Mouse (Mus musculus) MEL (cell line): ENCODE measurements around the gene Chat. TPM values are rescaled to one million over a fixed set of nuclear protein-coding genes. Genes with fewer than 3 reads are reported as not detected.

Experiments
- DNase-seq: peaks from one replicate; pipeline ENCODE4 v3.0.0; 2011; ENCODE audit warnings: low read depth, low spot score
- H3K27ac ChIP-seq: 2 replicates; pipeline ENCODE4 v1.5.1; 2012; ENCODE audit warnings: low read depth, mild to moderate bottlenecking, control low read depth, low read length, moderate library complexity; ENCODE audit not compliant: control insufficient read depth
- H3K27me3 ChIP-seq, 2 experiments: fragments of 150-350 bp in 1 of 2; sonication (generic) in 1 of 2; 2 replicates each; pipeline ENCODE4 v1.6.1; 2012; ENCODE audit warnings: low read length in 2 of 2, mild to moderate bottlenecking in 2 of 2, improper control_type of control experiment in 1 of 2, moderate library complexity in 1 of 2; ENCODE audit not compliant: insufficient read depth in 2 of 2, control insufficient read depth in 1 of 2
- H3K36me3 ChIP-seq, 2 experiments: 2 replicates each; pipeline ENCODE4 v1.6.1; 2012 to 2014; ENCODE audit warnings: low read length in 2 of 2, improper control_type of control experiment in 1 of 2, inconsistent platforms in 1 of 2, mild to moderate bottlenecking in 1 of 2; ENCODE audit not compliant: insufficient read depth in 2 of 2, control insufficient read depth in 1 of 2
- H3K4me1 ChIP-seq, 2 experiments: fragments of 150-350 bp in 1 of 2; sonication (generic) in 1 of 2; 2 replicates each; pipeline ENCODE4 v1.6.1; 2012; ENCODE audit warnings: low read length in 2 of 2, improper control_type of control experiment in 1 of 2, mild to moderate bottlenecking in 1 of 2; ENCODE audit not compliant: insufficient read depth in 2 of 2, control insufficient read depth in 1 of 2
- H3K4me3 ChIP-seq, 2 experiments: fragments of 150-350 bp in 1 of 2; sonication (generic) in 1 of 2; 2 replicates each; pipeline ENCODE4 v1.5.1; 2012; ENCODE audit warnings: low read depth in 2 of 2, low read length in 2 of 2, mild to moderate bottlenecking in 2 of 2, moderate library complexity in 2 of 2, control low read depth in 1 of 2, improper control_type of control experiment in 1 of 2; ENCODE audit not compliant: control insufficient read depth in 1 of 2, insufficient read depth in 1 of 2
- H3K79me2 ChIP-seq: 2 replicates; pipeline ENCODE4 v1.6.1; 2012; ENCODE audit warnings: mild to moderate bottlenecking, low read length, moderate library complexity; ENCODE audit not compliant: control insufficient read depth, poor library complexity, insufficient read depth
- H3K9ac ChIP-seq: 2 replicates; pipeline ENCODE4 v1.6.1; 2012; ENCODE audit warnings: low read depth, mild to moderate bottlenecking, control low read depth, low read length, moderate library complexity; ENCODE audit not compliant: control insufficient read depth, poor library complexity, severe bottlenecking
- H3K9me3 ChIP-seq: fragments of 150-350 bp; sonication (generic); replicated peaks from 2 replicates; pipeline ENCODE4 v1.6.1; 2012; ENCODE audit warnings: mild to moderate bottlenecking, low read length, improper control_type of control experiment, moderate library complexity; ENCODE audit not compliant: insufficient read depth
- CHD1 ChIP-seq: IDR thresholded peaks from 2 replicates; pipeline ENCODE4 v1.6.1; 2012; ENCODE audit warnings: low read depth, mild to moderate bottlenecking, inconsistent platforms, low read length, improper control_type of control experiment
- CHD2 ChIP-seq: IDR thresholded peaks from 2 replicates; pipeline ENCODE4 v1.6.1; 2011; ENCODE audit warnings: low read length, improper control_type of control experiment
- ELF1 ChIP-seq: IDR thresholded peaks from 2 replicates; pipeline ENCODE4 v1.6.1; 2014; ENCODE audit warnings: low read depth, mild to moderate bottlenecking, inconsistent platforms, low read length, improper control_type of control experiment, moderate library complexity
- EP300 ChIP-seq, 2 experiments: IDR thresholded peaks; 2 replicates each; pipeline ENCODE4 v1.6.1; 2011; ENCODE audit warnings: improper control_type of control experiment in 2 of 2, low read length in 2 of 2, low read depth in 1 of 2, mild to moderate bottlenecking in 1 of 2
- GABPA ChIP-seq: IDR thresholded peaks from 2 replicates; pipeline ENCODE4 v1.6.1; 2012; ENCODE audit warnings: low read depth, mild to moderate bottlenecking, inconsistent platforms, low read length, improper control_type of control experiment, moderate library complexity
- GATA1 ChIP-seq: IDR thresholded peaks from 2 replicates; pipeline ENCODE4 v1.6.1; 2011; ENCODE audit warnings: low read depth, low read length, improper control_type of control experiment
- HCFC1 ChIP-seq: IDR thresholded peaks from 2 replicates; pipeline ENCODE4 v1.6.1; 2012; ENCODE audit warnings: low read depth, mild to moderate bottlenecking, inconsistent platforms, low read length, improper control_type of control experiment, moderate library complexity
- MYB ChIP-seq: IDR thresholded peaks from 2 replicates; pipeline ENCODE4 v1.6.1; 2011; ENCODE audit warnings: mild to moderate bottlenecking, low read depth, low read length, improper control_type of control experiment
- MYC ChIP-seq: IDR thresholded peaks from 2 replicates; pipeline ENCODE4 v1.6.1; 2011; ENCODE audit warnings: low read depth, mild to moderate bottlenecking, low read length, improper control_type of control experiment, moderate library complexity
- NELFE ChIP-seq: IDR thresholded peaks from 2 replicates; pipeline ENCODE4 v1.6.1; 2011; ENCODE audit warnings: low read depth, low read length, improper control_type of control experiment
- NRF1 ChIP-seq: IDR thresholded peaks from 2 replicates; pipeline ENCODE4 v1.6.1; 2014; ENCODE audit warnings: low read depth, mild to moderate bottlenecking, inconsistent platforms, low read length, improper control_type of control experiment, moderate library complexity; ENCODE audit not compliant: poor library complexity, insufficient read depth, severe bottlenecking
- RAD21 ChIP-seq: IDR thresholded peaks from 2 replicates; pipeline ENCODE4 v1.6.1; 2011; ENCODE audit warnings: mild to moderate bottlenecking, low read depth, low read length, improper control_type of control experiment
- RCOR1 ChIP-seq: IDR thresholded peaks from 2 replicates; pipeline ENCODE4 v1.6.1; 2012; ENCODE audit warnings: low read depth, mild to moderate bottlenecking, inconsistent platforms, low read length, improper control_type of control experiment
- SIN3A ChIP-seq: IDR thresholded peaks from 2 replicates; pipeline ENCODE4 v1.6.1; 2012; ENCODE audit warnings: low read length, improper control_type of control experiment, inconsistent platforms
- SMC3 ChIP-seq: IDR thresholded peaks from 2 replicates; pipeline ENCODE4 v1.6.1; 2011; ENCODE audit warnings: low read depth, low read length, improper control_type of control experiment
- TAL1 ChIP-seq: IDR thresholded peaks from 2 replicates; pipeline ENCODE4 v1.6.1; 2012; ENCODE audit warnings: mild to moderate bottlenecking, inconsistent platforms, low read length, moderate library complexity, mixed read lengths
- TBP ChIP-seq: IDR thresholded peaks from 2 replicates; pipeline ENCODE4 v1.8.0; 2011; ENCODE audit warnings: low read depth, low read length, improper control_type of control experiment
- ZC3H11A ChIP-seq: IDR thresholded peaks from 2 replicates; pipeline ENCODE4 v1.6.1; 2012; ENCODE audit warnings: low read depth, mild to moderate bottlenecking, inconsistent platforms, low read length, improper control_type of control experiment
- ZMIZ1 ChIP-seq: IDR thresholded peaks from 2 replicates; pipeline ENCODE4 v1.6.1; 2012; ENCODE audit warnings: low read depth, mild to moderate bottlenecking, inconsistent platforms, low read length, improper control_type of control experiment, moderate library complexity
- polyA plus RNA-seq, 2 experiments: library from polyadenylated mRNA; stranded (reverse) in 1 of 2; unstranded in 1 of 2; fragments of >175 nt in 1 of 2; fragments of >200 nt in 1 of 2; gene quantifications; 2 replicates each; pipeline versions ENCODE4 v1.2.1 to v1.2.4; 2012; ENCODE audit warnings: low replicate concordance in 2 of 2, low read depth in 1 of 2; ENCODE audit not compliant: insufficient read length in 2 of 2, insufficient read depth in 1 of 2, missing spikeins in 1 of 2
- total RNA-seq: library from RNA; depleted of rRNA; stranded (reverse); fragments of 300-350 nt; gene quantifications from 2 replicates; pipeline ENCODE4 v1.2.3, GENCODE M21; 2012

Chat gene
- total and polyA plus RNA-seq, 3 experiments, result not detected

GRCm38 (mm10) chr14:32503897-32504296 lies 38.1 kb upstream of the Chat start:
- H3K27me3 ChIP-seq, result no peaks in the 10 kb centered on the region
- no peak for DNase-seq
- H3K36me3 ChIP-seq, result peaks cover 0 to 15% of the 10 kb centered on the region in 2 experiments; a peak in 2 of 4 replicates

GRCm38 (mm10) chr14:32502764-32503688 lies 37.2 kb upstream of the Chat start:
- Histone ChIP-seq H3K27ac (no peak overlapping the region), H3K27me3 (no peaks in the 10 kb centered on the region), H3K9me3 (no peaks in the 10 kb centered on the region), H3K36me3 (peaks cover 0 to 15% of the 10 kb centered on the region in 2 experiments; a peak in 2 of 4 replicates), H3K4me1 (peaks cover 9 to 28% of the 10 kb centered on the region in 2 experiments; a peak in 3 of 4 replicates), H3K79me2 (no peaks in the 10 kb centered on the region), H3K9ac (no peak overlapping the region), H3K4me3 (no peak overlapping the region)
- TF ChIP-seq NELFE (no peak), ZMIZ1 (no peak), NRF1 (no peak), CHD1 (no peak), TBP (no peak), CHD2 (no peak), SIN3A (no peak), ELF1 (no peak), RAD21 (no peak), SMC3 (no peak), ZC3H11A (no peak), GABPA (no peak), RCOR1 (no peak), MYC (no peak), HCFC1 (no peak), TAL1 (no peak), GATA1 (no peak), MYB (no peak)
- no peak for DNase-seq

More at GRCm38 (mm10) chr14:32503897-32504296, 38.1 kb upstream of the Chat start:
- Histone ChIP-seq H3K79me2 (no peaks in the 10 kb centered on the region), H3K4me3 (no peak overlapping the region), H3K9ac (no peak overlapping the region), H3K9me3 (no peaks in the 10 kb centered on the region), H3K4me1 (peaks cover 9 to 31% of the 10 kb centered on the region in 2 experiments; a peak in 3 of 4 replicates), H3K27ac (no peak overlapping the region)
- peak; percentile 72 for TF ChIP-seq TBP
- TF ChIP-seq EP300 (IDR thresholded peaks at IDR 0.05; ENCODE audit: low read depth in 1 of 2, low read length in 2 of 2), result no peak
